Mouse (Mus musculus) mesoderm, embryonic 11.5 days (tissue): ENCODE measurements around the gene Ly6g6c.

Experiments
- DNase-seq: peaks from one replicate; pipeline ENCODE4 v3.0.0-alpha.2; 2012; ENCODE audit warnings: low read depth, low spot score

The Ly6g6c gene

DNA sequence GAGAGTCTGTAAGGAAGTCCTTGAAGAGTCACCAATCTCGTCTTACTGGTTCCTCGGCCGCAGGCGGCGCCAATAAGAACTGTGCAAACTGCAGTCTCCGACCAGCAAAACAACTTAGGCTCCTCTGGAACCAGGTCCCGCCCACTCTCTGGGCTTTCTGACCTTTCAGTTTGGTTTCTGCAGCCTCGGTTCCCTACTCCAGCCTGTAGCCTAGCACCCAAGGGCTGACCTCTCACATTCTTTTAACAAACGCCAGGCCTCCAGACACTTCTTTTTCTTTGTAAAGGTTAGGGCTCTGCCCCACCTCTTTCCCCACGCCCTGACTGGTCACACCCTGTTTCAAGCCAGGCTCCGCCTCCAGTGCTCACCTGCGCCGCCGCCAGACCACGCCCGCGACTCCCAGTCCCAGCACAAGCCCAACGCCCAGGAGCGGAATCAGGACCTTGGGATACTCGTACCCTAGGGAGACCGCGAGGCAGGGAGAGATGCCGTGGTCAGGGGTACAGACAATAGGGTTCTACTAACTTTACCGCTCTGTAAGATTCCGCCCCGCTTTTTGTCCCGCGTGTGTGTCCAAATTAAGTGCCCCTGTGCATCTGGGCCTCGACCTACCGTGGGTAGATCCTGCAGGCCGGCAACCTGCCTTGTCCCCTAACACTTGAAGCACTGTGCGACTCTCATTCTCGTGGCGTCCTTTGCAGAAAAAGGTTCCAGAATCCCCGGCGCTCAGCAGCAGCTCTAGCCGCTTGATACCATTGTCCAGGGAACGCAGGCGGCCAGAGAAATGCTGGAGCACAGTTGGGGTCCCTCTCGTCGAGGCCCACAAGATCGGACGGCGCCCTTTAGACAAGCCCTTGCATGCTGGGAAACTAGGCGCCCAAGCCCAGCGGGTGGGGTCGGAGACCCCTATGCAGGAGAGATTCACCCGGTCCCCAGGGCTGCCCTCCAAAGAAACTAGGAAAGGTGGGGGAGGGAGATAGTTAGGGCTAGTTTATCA, at the start of gene Ly6g6c:
Ly6g6c (plus strand) TSS at position 438 of the 997 bp plus-strand sequence.
- peak; percentile 59 for DNase-seq

DNA sequence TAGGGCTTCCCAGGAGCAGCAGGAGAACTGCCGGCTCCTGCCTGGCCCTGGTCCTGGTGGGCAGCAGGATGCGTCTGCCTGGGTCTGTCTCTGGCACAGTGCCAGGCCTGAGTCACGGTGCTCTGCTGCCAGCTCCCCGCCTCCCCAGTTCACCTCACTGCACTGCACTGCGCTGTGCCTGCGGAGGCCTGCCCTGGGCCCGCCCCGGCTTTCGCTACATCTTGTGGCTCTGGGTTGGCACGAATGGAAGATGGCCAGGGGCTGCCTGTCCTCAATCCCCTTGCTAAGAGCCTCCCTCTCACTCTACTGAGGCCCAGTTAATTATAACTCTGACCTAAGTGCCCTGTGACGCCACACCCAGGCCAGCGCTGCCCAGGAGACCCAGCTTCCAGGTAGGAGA, 48.8 kb upstream of the Ly6g6c start, which contains the start of gene Vwa7:
Vwa7 (plus strand) TSS at position 204 of the 400 bp plus-strand sequence.
- no peak for DNase-seq

DNA sequence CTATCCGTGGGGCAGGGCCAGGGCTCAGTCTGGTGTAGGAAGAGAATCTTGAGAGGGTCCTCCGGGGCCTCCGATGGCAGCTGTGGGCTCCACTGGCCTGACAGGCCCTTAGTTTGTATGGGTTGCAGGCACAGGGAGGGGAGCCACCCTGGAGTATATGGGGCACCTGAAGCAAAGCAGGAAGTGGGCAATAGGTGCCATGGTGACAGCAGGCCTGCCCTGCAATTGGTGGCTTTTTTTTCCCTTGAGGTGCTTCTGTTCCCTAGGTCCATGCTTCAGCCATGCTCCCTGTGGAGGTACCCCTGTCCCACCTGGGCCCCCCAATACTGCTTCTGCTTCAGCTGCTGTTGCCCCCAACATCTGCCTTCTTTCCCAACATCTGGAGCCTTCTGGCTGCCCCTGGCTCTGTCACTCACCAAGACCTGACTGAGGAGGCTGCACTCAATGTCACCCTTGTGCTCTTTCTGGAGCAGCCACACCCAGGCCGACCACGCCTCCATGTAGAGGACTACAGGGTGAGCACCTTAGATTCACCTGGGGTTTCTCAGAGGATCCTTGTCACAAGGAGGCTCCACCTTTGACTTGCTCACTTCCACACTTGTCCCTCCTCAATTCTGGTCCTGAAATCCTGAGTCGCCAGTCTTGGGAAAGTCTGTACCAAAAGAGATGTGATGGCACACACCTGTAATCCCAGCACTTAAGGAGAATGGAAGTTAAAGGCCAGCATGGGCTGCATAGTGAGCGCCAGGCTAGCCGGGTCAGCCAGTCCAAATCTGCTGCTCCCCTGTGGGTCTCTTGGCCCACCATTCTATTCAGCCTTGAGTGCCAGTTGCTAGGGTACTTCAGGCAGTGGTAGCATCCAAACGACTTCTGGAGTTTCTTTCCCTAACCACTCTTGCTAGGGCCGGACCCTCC, 48.1 kb upstream of the Ly6g6c start:
- DNase-seq, result no peak

DNA sequence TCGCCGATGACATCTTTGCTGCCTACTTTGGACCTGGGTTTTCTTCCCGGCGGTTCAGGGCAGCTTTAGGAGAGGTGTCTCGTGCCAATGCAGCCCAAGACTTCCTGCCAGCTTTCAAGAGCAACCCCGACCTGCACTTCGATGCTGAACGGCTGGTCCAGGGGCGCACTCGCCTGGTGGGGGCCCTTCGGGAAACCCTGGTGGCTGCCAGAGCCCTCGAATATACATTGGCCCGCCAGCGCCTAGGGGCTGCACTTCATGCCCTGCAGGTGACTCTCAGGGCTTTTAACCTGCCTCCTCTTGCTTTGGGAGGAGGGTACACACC, 47.5 kb upstream of the Ly6g6c start:
- DNase-seq, result no peak

DNA sequence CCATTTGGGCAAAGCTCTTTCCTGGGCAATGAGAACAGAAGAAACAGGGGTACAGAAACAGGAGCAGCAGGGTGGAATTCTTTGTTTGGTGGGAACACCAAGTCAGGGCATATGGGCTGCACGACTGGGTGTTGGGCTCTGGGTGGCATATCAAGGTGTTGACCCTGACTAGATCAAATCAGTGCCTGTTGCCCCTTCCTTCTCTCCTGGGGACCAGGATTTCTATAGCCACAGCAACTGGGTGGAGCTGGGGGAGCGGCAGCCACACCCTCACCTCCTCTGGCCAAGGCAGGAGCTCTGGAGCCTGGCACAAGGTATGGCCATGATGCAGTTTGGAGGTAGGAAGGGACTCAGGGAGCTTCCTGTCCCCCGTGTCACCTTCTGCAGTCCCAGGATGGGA, 47.0 kb upstream of the Ly6g6c start:
- DNase-seq, result no peak

DNA sequence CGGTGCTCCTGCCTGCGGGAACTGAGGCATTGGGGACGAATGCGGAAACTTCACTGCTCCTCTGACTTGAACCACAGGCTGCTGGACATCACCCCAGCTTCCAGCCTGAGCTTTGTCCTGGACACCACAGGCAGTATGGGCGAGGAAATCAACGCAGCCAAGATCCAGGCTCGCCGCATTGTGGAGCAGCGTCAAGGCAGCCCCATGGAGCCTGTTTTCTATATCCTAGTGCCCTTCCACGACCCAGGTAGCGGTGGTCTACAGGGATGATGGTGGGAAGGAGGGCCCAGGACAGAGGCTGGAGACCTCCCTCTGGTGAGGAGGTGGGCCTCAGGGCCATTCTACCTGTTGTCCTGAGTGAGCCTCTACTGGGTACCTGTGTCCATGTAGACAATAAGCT, 45.3 kb upstream of the Ly6g6c start:
- no peak for DNase-seq

DNA sequence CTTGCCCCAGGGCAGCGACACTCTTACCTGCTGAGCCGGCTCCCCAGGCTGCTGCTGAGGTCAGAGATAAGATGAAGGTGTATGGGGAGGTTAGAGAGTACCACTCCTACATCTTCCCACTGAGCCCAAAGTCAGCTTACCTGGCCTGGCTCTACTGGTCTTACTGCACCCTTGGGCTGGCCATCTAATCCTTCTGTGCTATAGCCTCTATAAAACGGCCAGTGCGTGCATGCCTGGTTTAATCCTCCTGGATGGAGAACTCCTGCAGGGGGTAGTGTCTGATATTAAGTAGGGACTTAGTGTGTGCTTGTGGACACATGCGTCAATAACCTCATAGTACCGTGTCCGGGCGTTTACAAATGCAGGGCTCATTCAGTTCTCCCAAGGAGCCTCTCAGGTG, 44.6 kb upstream of the Ly6g6c start:
- DNase-seq, result no peak

DNA sequence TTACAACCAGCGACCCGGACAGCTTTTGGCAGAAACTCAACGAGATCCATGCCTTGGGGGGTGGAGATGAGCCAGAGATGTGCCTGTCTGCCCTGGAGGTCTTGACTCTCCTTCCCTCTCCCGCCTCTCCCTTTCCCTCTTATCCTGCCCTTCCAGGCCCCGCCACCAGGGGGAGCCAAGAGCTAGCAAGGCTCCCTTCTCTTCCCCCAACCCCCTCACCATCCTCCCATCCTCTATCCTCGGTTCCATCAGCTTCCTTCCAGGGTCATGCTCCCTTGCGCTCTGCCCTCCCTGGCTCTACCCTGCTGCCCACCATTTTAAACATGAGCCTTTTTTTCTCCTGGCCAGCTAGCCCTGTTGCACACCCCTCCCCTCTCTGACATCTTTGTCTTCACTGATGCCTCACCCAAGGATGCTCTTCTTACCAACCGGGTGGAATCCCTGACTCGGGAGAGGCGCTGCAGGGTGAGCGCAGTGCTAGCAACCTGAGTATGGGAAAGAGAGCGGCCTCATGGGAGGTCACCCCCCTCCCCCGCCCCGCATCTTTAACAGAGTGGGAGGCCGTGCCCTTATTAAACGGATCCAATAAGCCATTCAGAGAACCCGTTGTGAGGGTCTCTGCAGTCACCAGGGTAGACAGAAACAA, 43.9 kb upstream of the Ly6g6c start:
- DNase-seq, result peak; percentile 90

DNA sequence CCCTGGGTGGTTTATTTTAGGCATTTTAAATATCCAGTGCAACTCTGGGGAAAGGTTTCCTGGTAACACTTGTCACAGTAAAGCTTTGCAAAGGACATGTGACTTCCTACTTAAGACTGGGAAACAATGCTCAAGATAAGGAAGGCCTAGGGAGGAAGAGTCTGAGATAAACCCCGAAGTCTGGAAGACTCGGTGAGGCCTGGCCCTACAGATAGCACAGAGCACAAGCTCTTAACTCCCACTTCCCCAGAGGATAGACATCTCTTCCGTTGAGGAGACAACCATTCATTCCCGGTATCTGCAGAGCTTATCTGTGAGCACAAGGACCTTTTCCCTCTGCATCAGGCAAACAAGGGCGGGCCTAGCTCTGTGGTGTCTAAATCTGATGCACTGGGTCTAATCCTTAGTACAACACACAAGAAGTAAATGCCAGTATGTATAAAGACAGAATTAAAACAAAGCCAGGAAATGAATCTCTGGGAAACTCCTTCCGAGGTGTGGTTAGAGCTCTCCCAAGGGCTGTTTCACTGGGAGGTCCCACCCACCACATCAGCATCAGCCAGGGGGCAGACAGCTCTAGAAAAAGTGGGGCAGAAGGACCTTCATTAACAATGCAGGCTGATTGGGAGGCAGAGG, 43.2 kb upstream of the Ly6g6c start:
- no peak for DNase-seq

DNA sequence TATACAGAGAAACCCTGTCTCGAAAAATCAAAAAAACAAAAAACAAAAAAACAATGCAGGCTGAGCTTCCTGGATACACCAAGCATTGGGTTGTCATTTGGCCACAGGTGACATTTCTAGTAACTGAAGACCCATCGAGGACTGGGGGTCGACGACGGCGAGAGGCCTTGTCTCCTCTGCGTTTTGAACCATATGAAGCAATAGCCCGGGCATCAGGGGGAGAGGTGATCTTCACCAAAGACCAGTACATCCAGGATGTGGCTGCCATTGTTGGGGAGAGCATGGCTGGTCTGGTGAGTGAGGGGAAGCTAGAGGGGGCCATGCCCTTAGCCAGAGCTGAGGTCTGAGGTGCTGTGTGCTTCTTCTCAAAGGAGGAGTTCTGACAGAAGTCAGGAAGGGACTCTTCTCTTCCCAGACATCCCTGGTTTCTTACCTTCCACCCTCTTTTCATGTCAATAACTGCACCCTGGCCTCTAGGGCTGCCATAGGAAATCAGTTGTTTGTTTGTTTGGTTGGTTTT, 42.6 kb upstream of the Ly6g6c start:
- DNase-seq, result no peak

DNA sequence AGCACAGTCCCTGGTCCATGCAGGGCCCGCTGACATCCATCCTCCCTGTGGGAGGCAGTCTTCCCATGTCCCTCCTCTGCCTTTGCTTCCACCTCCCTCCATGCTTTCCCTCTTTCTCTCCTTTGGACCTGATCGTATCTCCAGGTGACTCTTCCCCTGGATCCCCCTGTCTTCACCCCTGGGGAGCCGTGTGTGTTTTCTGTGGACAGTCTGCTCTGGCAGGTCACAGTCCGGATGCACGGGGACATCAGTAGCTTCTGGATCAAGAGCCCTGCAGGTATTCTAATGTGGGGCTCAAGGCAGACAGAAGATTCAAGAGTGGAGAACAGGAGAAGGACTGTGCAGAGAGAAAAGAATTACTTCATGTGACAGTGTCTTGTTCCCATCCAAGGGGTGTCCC, 42.0 kb upstream of the Ly6g6c start:
- no peak for DNase-seq

DNA sequence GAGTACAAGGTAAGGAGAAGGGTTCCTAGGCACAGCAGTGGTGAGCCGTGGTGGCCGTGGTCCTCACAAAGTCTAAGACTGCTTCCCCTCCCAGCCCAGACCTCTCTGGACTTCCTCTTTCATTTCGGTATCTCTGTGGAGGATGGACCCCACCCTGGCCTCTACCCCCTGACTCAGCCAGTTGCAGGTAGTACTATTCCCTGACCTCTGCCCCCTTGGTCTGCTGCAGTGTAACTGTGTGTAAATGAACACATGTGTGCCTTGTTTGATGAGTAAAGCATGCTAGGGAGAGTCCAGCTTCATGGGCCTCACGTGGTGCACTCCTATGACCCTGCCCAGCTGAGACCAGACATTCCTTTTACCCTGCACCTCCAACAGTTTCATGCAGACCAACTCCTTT, 41.4 kb upstream of the Ly6g6c start:
- DNase-seq, result no peak

DNA sequence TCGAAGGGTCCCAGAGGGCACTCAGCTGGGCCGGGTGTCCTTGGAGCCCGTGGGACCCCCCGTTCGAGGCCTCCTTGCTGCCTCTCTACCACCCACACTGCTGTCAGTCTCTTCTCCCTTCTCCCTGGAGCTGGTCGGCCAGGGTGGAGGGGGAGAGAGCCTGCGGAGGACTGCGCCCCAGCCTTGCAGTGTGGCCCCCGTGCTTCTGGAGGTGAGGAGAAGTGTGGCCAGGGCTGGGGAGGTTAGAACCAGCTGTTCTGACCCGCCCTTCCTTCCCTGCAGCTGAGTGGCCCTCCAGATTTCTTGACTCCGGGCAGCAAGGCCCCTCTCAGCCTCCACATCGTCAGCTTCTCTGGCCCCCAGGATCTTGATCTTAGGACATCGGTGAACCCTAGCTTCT, 40.9 kb upstream of the Ly6g6c start:
- no peak for DNase-seq

DNA sequence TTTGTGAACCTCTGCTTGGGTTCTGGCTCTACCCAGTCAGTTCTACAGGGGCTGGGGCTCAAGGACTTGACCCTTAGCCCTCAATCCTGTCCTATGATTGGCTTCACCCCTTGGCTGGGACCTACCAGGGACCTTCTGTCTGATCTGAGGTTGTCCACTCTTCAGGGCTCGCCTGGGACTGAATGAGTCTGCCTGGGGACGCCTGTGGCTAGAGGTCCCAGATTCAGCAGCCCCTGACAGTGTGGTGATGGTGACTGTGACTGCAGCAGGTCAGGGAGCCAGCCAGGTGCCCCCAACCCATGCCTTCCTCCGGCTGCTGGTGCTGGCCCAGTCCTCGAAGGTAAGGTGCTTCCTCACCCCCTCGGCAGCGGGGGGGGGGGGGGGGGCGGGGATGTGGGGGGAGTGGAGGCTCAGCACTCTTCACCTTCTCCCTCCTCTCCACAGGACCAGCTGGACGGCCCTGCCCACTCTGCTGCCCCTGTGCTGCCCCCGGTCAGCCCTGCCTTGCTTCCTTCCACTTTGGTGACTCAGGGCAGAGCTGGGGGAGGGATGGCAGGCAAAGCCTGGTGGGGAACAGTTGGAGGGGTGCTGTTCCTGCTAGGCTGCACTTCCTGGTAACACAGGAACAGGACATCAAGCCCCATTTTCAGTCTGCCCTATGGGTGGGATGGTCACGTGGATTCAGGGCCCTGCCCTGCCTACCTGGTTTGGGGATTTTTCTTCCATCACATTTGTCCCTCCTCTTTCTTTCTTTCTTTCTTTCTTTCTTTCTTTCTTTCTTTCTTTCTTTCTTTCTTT, 40.3 kb upstream of the Ly6g6c start:
- no peak for DNase-seq

DNA sequence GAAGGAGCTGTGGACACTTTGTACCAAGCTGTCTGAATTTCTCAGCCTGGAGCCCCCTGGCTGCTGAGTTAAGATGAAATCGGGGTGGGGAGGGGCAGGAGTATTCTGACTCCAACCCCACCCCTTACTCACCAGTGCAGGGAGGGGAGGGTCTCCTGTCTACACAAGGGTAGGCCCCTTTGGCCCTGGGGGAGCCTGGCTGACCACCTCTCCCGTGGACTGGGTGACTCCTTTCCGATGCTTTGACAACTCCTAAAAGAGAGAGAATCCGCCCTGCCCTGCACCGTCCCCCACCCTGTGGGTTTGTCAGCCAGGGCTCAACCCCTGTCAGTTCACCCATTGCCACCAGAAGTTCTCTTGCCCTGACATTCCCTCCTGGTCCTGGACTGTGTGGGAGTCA, 39.0 kb upstream of the Ly6g6c start:
- DNase-seq, result no peak

DNA sequence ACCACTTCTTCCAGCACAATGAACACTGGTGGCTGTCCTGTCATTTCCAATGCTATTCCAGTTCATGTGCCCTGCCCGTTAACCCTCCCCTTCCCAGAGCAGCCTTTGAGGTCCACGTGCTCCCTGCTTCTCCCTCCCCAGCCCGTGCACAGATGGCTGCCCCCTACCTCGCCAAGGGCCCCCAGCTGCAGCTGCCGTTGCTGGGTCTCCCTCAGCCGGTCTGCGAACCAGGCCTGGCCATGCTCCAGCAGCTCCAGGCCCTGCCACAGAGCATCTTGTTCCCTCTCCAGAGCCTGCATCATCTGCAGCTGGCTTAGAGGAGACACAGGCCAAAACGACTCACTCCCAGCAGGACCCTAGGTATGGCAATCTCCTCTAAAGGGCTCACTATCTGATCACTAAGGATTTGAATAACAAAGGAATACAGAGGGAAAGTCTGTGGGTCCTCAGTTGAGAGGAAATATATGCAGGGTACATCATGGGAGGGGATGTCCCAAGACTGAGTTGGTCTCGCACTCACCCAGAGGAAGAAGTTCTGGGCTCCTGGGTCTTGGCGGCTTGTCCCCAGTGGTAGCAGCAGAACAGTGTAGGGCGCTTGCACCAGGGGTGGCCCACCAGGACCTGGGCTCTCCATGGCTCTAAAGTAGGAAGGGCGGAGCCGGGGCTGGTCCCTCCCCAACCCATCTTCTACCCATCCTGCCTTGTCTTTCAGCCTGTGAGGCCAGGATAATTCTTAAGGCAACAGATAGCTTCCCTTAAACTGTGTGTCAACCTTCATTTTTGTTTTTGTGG, 37.7 kb upstream of the Ly6g6c start, which contains the start of gene Sapcd1:
Sapcd1 (minus strand) TSS at position 740 of the 792 bp plus-strand sequence.
- DNase-seq, result no peak

DNA sequence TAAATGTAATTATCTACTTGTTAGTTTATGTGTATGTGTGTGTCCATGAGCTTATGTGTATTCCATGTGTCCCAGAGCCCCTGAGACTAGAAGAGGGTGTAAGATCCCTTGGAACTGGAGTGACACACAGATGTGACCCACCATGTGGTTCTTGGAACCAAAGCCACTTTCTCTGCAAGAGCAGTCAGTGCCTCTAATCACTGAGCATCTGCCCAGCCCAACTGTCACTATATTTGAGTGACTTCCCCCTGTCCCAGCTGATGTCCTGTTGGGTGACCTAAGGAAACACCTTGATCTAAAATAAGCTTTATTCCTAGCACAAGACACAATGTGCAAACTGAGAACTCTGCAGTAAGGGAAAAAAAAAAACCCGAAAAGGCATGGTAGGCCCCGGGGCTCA, 36.9 kb upstream of the Ly6g6c start:
- DNase-seq, result no peak

DNA sequence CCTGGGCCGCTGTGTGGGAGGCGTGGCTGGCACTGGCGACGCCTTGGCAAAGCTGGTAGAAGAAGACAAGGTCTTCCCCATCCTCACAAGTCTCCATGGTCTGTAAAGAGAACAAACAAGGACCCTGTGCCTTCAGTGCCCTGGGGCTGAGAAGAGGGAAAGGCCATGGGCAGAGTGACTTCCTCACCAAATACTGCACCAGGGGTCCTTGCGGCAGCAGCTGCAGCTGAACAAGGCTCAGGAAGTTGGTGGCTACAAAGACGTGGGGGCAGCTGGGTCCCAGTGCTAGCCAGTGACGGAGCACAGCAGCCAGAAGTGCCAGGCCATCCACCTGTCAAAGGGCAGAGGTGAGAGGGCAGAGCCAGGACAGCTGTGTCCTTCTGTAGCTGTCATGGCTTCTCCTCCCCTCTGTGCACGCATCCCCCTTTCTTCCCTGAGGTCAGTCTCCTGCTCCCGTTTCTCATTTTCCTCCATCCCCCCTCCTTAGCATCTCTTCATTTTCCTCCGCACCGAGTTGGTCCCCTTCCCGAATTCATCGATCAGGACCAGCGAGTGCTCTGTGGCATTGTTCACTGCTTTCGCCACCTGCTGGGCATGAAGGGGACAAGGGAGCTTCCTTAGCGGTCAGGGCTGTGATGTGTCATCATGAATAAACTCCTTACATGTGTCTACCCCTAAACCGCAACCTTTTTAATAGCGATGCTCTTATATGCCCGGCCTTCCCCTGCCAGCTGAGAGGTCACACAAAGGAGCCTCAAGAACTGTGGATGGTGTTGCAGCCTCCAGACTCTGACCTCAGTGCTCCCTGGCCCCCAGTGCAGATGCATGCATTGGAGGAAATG, 35.3 kb upstream of the Ly6g6c start:
- peak; percentile 53 for DNase-seq

DNA sequence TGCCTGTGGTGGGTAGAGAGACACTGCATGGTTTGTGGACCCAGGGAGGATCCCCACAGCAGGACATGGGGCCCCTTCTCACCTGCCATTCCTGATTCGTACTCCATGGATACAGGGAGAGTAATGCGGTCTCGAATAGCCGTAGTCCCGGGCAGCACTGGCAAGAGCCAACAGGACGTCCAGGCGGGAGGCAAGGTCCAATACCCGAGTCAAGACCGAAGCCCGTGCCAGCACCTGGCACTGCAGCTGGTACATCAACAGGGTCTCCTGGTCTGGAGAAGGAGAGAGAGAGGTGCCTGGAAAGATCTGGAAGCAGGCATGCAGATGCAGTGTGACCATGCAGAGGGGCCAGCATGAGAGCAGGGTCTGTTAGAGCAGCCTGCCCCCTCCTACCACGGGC, 33.9 kb upstream of the Ly6g6c start:
- DNase-seq, result no peak
